Mouse (Mus musculus) cerebellum, adult 11 months (tissue): Measurements from ENCODE around the gene Ccdc69.
A peak's percentile ranks its signal among the peaks of the same experiment; 100 is the strongest.
"Not testable (repeated sequence)": the region's sequence is repeated elsewhere in the genome, so short reads cannot be mapped to it uniquely, and the experiment has no call there.

Experiments used
- DNase-seq: peaks from one replicate; pipeline ENCODE4 v3.0.0; 2022

Gene Ccdc69

DNA sequence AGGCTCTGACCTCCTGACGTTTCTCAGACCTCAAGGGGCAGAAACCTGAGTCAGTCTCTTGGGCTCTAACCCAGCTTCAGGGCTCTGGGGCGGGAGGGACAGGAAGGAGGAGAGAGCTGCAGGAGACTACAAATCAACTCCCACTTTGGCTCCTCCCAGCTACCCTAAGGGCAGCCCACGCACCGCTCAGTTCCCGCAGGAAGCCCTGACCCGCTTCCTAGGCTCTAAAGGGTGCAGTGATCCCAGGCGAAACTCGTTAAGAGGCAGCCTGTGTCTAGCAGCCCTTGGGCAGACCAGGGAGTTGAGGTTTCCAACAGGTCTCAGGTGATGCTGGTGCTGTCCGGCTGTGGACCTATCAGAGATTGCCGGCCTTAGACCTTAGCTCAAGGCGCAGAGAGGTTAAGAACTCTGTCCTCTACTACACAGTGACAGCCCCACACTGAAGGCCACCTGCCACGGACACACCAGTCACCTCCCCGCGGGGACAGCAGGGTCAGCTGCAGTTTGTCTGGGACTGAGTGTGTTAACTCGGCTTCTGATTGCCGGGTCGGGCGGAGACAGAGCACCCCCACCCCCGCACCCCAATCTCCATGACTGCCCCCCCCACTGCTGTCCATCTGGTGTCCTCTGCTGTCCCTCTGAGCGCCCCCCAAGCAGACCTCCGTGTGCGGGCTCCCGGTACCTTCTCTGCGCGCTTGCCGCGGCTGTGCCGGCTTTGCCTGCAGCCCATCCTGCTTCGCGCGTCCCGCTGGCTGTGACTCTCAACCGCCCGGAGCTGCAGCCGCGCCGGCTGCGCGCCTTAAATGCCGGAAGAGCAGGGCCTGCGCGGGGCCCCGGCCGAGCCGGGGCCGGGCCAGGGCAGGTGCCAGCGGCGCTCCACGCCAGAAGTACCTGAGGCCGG is at the start of gene Ccdc69:
Gene Ccdc69 (minus strand): TSS at position 801 of the 901 bp plus-strand sequence.
- DNase-seq: peak; percentile 48

GRCm38 (mm10) chr11:55126663-55127062 is 48.7 kb upstream of the Ccdc69 start:
- DNase-seq: no peak

DNA sequence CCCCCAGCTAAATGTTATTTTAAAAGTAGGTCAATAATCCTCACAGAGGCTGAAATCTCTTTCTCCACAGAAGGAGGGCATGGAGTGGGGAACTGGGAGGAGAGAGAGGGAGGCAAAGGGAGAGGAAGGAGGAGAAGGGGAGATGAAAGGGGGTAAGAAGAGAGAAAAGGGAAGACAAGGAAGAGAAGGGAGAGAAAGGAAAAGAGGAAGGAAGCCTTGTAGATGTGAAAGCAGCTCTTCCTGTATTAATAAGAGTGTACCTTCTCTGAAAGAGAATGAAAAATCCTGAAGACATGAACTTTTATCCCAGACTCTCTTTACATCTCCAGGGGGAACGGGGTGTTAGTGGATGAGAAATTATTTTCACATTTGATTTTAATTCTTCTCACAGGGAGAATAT is 43.5 kb upstream of the Ccdc69 start:
- no peak for DNase-seq

DNA sequence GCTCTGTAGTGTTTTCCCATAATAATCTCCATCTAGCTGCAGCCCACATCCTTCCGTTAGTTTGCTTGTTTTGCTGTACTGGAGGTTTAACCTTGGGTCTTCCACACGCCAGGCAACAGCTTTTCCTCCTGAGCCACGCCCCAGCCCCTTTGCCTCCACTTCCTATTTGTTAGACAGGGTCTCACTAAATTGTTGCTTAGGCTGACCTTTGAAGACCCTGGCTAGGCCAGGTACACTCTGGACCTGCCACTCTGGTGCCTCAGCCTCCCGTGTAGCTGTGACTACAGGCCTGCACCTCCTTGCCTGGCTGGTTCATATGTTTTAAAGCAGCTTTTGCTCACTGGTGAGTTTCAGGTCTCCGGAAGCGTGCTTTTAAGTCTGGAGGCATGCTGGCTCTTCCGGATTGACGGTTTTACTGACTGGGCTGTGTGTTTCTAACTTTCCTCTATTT is 42.9 kb upstream of the Ccdc69 start:
- DNase-seq: no peak

- DNase-seq: no peak
These were observed 42.3 kb upstream of the Ccdc69 start for GRCm38 (mm10) chr11:55120279-55120678.

GRCm38 (mm10) chr11:55117031-55117430 is 39.1 kb upstream of the Ccdc69 start:
- no peak for DNase-seq

GRCm38 (mm10) chr11:55116004-55116403 is 38.1 kb upstream of the Ccdc69 start:
- no peak for DNase-seq

GRCm38 (mm10) chr11:55114291-55114690 is 36.4 kb upstream of the Ccdc69 start:
- DNase-seq: no peak

DNA sequence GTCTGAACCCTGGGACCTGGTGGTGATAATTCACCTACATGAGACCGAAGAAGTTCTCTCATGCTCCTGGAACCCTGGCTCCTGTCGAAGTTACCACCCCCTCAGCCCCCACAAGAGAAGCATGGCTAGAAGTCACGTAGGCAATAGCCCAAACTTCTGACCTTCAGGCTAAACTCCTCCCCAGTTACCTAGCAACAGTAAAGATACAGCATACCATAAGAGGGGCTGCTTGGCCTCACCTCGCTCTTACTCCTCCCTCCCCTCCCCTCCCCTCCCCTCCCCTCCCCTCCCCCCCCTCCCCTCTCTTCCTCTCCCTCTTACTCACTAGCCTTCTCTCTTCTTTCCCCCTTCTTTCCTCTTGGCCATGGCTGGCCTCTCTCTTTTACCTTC is 35.9 kb upstream of the Ccdc69 start:
- DNase-seq: not testable (repeated sequence)

- DNase-seq: no peak
These were observed 35.4 kb upstream of the Ccdc69 start for GRCm38 (mm10) chr11:55113209-55113860.

DNA sequence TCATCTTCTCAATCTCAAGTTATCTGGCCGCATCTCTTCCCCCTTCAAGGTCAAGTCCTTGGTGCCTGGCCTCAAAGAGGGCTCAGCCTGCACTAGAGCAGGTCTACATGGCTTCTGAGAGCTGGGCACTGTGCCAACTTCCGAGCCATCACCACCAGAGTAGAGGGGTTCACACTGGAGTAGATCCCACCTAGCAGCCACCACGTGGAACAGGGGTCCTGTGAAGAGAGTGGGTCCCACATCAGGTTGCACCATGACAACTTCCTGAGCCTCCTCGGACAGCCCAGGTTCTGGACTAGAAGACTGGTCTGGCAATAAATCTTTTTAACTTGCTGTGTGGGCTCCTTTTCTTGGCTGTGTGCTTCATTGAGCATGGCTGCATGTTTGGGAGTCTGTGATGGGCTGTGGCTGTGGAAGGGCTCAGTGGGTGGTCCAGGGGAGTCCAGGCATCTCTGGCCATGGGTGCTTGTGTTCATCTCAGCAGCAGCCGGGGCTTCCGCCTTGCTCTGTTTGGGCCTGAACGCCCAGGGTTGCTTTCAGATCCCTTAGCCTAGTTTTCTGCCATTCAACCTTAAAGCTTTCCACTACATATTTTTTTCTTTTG is 32.7 kb upstream of the Ccdc69 start:
- DNase-seq: no peak

GRCm38 (mm10) chr11:55109521-55110300 is 31.8 kb upstream of the Ccdc69 start:
- DNase-seq: no peak

DNA sequence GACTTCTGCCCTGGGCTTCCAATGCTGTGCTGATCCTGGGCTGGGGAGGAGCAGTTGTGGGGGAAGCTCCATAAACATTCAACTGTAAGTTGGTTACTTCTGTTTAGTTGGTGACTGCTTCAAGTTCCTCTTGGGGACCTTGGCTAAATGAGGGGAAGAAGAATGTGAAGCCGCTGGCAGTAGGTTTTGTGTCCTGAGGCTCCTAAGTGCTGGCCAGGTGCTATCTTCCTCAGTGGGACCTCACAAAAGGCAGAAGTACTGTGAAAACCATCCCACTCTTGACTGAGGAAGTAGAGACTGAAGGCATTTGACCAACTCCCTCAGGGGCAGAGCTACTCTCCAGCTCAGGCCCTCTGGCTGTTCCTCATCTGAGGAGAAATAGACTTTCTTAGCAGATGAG is 28.7 kb upstream of the Ccdc69 start:
- DNase-seq: no peak

DNA sequence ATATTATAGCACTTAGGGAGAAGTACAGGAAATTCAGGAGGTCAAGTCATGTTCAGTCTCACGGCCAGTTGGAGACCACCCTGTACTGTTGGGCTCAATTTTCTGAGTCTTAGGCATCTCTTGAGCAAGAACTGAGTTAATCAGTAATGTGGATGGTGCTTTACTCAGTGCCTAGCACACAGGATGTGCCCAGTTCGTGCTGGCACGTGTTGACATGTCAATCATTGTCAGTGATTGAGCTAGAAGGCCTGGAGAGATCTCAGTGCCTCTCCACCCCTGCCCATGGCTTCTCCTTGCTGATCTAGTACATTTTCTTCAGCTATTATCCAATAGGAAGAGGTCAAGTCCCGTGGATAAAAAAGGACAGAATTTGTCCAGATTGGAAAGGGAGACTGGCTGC is 27.5 kb upstream of the Ccdc69 start:
- no peak for DNase-seq

- DNase-seq: no peak
These were observed 25.3 kb upstream of the Ccdc69 start for GRCm38 (mm10) chr11:55103229-55103628.

DNA sequence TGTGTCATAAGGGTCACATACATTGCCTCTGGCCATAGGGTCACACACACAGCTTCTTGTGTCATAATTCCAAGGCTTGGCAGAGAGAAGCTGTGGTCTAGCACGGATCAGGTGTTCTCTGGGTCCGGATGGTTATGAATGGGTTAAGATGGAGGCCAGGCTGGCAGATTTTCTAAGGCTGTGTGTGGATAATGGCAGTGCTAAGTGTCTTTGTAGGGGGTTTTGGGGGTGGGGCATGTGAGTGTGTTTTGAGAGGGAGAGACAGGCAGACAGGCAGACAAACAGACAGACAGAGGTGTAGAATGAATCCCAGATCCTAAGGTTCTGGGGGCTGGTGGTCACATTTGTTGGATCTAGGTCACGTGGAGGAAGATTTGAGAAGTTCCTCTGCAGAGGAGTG is 24.1 kb upstream of the Ccdc69 start:
- DNase-seq: no peak

DNA sequence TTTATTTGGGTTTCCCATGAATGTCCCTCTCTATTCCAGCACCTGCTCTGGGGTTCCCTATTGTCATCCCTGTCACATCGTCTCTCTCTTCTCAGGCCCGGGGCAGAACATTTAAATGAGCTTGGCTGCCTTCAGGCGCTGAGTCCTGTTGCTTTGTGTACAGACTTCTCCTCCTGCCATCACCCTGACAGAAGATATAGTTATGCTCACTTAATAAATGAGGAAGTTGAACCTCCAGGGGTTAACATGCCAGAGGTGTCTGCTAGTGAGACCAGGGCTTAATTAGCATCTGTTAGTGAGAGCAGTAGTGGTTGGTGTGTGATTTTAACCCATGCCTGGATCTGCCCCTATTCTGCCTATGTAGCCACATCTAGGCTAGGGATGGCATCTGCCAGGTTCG is 21.9 kb upstream of the Ccdc69 start:
- DNase-seq: no peak

GRCm38 (mm10) chr11:55099019-55099771 is 21.3 kb upstream of the Ccdc69 start:
- DNase-seq: no peak

GRCm38 (mm10) chr11:55098189-55098915 is 20.4 kb upstream of the Ccdc69 start:
- DNase-seq: no peak

DNA sequence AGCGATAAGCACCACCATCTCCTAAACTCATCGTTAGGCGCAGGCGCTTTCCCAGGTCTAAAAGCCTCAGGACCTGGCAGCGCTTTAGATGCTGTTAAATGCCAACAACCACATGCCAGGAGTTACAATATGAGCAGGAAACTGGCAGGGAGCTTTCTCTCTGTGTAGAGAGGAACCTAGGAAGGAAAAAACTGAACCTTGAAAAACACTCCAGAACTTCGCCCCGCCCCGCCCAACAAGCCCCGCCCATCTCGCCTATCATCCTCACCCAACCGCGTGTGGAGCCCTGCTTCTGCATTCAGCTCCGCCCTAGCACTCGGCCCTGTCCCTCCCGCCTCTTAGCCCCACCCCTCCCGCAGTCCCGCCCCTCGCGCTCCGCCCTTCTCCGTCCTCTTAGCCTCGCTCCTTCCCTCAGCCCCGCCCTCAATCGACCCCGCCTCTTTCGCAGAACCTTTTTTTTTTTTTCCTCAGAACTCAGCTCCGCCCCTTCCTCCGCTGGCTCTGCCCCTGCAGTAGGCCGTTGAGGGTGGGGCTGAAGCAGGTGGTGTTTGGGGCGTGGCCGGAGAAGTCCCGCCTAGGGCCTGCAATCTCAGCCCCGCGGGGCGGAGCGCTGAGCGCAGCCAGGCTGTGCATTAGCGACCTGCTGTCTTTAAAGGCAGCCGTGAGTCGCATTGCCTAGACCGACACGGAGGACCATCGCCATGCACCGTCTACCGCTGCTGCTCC is 19.7 kb upstream of the Ccdc69 start, which contains the start of gene Gm2a:
Gene Gm2a (plus strand): TSS at position 653 of the 726 bp plus-strand sequence.
- DNase-seq: peak; percentile 95
